Mouse (Mus musculus): ENCODE data around the gene Gpam. TPM values are rescaled to one million over a fixed set of nuclear protein-coding genes. Genes with fewer than 3 reads are reported as not detected.

The Gpam gene
- polyA plus RNA-seq, 2 experiments from 2014 or later, result 1.6 to 2.1 TPM

DNA sequence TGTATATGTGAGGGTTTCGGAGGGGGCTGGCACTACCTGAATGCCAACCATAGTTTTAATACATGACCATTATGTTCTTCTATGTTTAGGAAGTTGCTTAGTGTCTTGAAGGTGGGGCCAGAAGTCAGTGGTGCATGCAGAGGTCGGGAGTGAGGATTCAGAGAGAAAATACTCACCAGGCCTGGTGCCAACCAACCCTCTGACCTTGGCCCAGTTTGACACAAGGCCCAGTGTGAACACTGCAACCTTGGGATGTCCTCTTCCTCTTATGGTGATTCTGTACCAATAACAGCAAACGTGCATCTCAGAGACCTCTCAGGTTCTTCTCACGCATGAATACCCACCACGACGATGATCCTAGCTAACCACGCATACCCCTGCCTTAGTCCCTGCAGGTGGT, 11.5 kb upstream of the Gpam start:
- ATAC-seq, result no peak

DNA sequence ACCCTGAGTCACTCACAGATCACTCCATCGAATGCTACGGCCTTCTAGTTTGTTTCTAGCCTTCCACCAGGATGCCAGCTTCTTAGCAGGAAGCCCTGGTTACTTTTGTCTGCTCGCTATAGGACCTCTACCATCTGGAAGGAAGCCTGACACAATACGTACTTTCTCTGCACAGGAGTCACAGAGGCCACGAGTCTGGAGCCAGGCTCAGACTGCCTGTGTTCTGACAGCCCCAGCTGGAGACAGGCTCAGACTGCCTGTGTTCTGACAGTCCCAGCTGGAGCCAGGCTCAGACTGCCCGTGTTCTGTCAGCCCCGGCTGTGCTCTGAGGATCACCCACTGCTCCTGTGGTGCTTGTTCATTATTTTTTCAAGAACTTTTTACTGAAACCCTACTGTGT, 10.8 kb upstream of the Gpam start:
- ATAC-seq, result no peak

GRCm38 (mm10) chr19:55136693-55137427, 9.8 kb upstream of the Gpam start:
- ATAC-seq, result no peak

- ATAC-seq, result no peak
These were observed 8.9 kb upstream of the Gpam start for GRCm38 (mm10) chr19:55135918-55136317.

- ATAC-seq, result no peak
These were observed 7.5 kb upstream of the Gpam start for GRCm38 (mm10) chr19:55134521-55134920.

GRCm38 (mm10) chr19:55132476-55132875, 5.4 kb upstream of the Gpam start:
- ATAC-seq, result no peak

DNA sequence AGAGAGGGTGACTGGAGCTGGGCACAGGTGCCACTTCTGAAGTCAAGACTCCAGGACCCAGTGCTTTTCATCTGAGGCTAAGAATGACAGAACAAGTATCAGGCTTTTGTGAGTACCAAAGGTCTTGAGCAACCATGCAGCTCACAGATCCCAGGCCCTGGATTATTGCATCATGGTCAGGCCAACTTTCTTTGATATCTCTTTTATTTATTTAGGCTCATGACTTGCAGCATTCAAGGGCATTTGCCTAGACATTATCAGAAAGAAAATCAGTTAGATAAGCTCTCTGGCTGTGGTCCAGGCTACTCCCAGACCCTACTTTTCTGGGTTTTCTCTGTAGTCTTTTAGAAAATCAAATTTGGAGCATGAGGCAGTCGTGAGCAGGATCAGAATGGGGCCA, 4.7 kb upstream of the Gpam start:
- no peak for ATAC-seq

- ATAC-seq, result no peak
These were observed 1.4 kb upstream of the Gpam start for GRCm38 (mm10) chr19:55128469-55128868.

GRCm38 (mm10) chr19:55125456-55125855, 1.6 kb downstream of the Gpam start:
- ATAC-seq, result no peak

GRCm38 (mm10) chr19:55123001-55123536, 4.0 kb downstream of the Gpam start:
- no peak for ATAC-seq

DNA sequence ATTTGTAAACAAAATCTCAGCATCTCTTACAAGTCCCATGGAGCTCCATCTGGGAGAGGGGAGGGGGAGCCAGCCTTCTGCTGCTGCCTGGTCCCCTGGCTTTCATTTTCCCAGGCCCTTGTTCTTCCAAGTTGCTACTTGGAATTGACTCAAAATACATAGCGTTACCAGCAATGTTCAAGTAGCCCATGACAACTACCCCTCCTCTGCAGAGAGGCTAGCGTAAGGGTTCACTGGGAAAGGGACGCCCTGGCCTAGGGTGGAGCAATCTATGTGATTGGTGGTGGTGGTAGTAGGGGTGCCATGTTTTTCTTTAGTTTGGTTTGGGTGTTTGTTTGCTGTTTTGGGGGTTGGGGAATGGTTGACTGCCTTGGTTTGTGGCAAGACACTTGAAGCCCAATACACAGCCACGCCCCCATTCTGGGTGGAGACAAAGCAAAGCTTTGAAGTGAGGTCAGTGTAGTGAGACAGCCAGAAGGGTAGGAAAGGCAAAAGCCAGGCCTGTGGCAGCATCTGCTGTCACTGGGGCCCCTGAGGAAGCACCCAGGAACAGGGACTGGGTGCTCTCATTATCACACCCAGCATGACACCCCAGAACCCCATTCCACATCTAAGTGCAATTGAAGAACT, 4.6 kb downstream of the Gpam start:
- ATAC-seq, result no peak

DNA sequence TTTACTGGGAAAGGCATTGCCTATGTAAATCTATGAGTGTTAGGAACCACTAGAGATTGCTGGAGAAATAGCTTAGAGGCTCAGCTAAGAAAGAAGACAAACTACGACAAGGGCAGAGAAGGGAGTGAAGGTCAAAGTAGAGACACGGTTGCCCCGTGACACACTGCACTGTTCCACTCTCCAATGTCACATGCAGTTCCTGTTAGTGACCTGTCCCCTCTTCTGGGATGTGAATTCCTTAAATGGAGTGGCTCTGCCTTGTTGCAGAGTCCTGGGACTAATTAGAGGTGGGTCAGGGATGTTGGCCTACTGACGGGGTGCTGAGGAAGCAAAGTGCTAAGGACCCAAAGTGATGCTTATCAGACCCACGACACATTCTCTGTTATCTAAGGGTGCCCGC, 5.2 kb downstream of the Gpam start:
- no peak for ATAC-seq

- no peak for ATAC-seq
These were observed 6.4 kb downstream of the Gpam start for GRCm38 (mm10) chr19:55120518-55121244.

GRCm38 (mm10) chr19:55119541-55119940, 7.5 kb downstream of the Gpam start:
- no peak for ATAC-seq

DNA sequence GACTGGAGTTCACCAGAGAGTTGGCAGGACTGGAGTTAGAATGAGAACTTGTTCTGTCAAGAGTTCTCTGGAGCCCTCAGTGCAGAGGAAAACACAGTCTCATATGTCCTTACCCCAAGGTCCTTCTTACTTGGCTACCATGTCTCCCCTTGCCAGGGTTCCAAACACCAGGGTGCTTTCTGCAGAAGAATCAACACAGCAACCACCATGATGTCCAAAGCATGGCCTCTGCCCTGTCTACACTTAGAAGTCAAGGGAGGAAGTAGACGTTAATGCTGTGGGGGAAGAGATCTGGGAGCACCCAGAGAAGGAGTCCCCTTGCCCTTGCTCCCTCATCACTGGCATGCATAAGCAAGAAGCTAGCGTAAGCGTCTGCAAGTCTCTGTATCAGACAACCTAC, 9.0 kb downstream of the Gpam start:
- ATAC-seq, result no peak

GRCm38 (mm10) chr19:55117059-55117815, 9.8 kb downstream of the Gpam start:
- ATAC-seq, result no peak

GRCm38 (mm10) chr19:55115532-55115931, 11.5 kb downstream of the Gpam start:
- no peak for ATAC-seq

DNA sequence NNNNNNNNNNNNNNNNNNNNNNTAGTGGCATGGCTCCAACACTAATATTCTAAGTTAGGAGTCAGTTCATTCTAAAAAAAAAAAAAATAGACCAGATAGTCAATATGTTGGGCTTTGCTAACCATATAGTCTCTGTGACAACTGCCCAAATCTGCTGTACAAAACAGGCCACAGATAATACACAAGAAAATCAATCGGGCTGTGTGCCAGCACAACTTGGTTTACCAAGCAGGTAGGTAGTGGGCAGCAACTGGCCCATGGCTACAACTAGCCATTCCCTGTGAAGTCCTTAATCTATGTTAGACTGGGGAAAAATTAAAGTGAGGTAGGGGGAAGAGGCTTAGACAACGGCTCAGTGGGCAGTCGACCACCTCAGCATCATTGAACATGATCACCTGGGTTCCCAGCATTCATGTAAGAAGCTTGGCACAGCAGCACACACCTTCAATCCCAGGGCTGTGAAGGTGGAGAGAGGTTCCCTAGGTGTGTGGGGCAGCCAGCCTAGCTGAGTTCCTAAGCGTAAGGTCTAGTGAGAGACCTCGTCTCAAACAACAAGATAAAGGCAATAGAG, 12.1 kb downstream of the Gpam start:
- no peak for ATAC-seq

GRCm38 (mm10) chr19:55107896-55108295, 19.1 kb downstream of the Gpam start:
- no peak for ATAC-seq

DNA sequence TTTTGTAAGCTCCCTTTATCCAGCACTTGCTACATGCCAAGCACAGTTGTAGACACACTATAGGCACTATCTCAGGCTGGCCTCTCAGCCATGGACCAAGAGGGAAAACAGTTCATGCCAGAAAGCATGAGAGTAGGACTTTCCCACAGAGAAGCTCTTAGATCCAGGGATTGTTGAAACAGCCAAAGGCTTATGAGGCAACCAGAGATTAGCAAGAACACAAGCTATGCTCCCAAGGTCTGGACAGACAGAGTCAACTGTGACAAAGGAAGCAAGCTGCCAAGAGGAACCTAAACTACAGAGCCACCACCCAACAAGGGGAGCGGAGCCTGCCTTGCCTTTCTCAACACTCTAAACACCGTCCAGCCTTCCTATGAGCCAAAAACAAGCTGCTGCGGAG, 21.1 kb downstream of the Gpam start:
- no peak for ATAC-seq

GRCm38 (mm10) chr19:55103081-55103830, 23.8 kb downstream of the Gpam start:
- no peak for ATAC-seq

DNA sequence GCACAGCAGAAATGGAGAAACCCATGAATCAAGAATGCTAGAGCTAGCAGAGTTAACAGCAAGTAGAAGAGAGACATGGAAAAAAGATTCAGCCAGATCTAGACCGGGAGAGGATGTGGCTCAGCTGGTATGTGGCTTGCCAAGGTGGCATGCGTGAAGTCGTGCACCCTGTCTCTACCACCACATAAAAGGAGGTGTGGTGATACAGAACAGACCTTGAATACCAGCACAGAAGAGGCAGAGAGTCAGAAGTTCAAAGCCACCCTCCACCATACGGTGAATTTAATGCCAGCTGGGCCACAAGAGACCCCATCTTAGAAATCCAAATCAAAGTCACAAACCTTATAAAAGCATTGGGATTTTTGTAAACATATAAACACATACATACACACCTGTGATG, 25.4 kb downstream of the Gpam start:
- no peak for ATAC-seq
